Mouse (Mus musculus) MEL (cell line): ENCODE measurements around the gene Trpt1. TPM values are rescaled to one million over a fixed set of nuclear protein-coding genes. Genes with fewer than 3 reads are reported as not detected.

ENCODE experiments used
- DNase-seq: peaks from one replicate; pipeline ENCODE4 v3.0.0; 2011; ENCODE audit warnings: low read depth, low spot score
- H3K27ac ChIP-seq: 2 replicates; pipeline ENCODE4 v1.5.1; 2012; ENCODE audit warnings: low read depth, mild to moderate bottlenecking, control low read depth, low read length, moderate library complexity; ENCODE audit not compliant: control insufficient read depth
- H3K27me3 ChIP-seq, 2 experiments: fragments of 150-350 bp in 1 of 2; sonication (generic) in 1 of 2; 2 replicates each; pipeline ENCODE4 v1.6.1; 2012; ENCODE audit warnings: low read length in 2 of 2, mild to moderate bottlenecking in 2 of 2, improper control_type of control experiment in 1 of 2, moderate library complexity in 1 of 2; ENCODE audit not compliant: insufficient read depth in 2 of 2, control insufficient read depth in 1 of 2
- H3K36me3 ChIP-seq, 2 experiments: 2 replicates each; pipeline ENCODE4 v1.6.1; 2012 to 2014; ENCODE audit warnings: low read length in 2 of 2, improper control_type of control experiment in 1 of 2, inconsistent platforms in 1 of 2, mild to moderate bottlenecking in 1 of 2; ENCODE audit not compliant: insufficient read depth in 2 of 2, control insufficient read depth in 1 of 2
- H3K4me1 ChIP-seq, 2 experiments: fragments of 150-350 bp in 1 of 2; sonication (generic) in 1 of 2; 2 replicates each; pipeline ENCODE4 v1.6.1; 2012; ENCODE audit warnings: low read length in 2 of 2, improper control_type of control experiment in 1 of 2, mild to moderate bottlenecking in 1 of 2; ENCODE audit not compliant: insufficient read depth in 2 of 2, control insufficient read depth in 1 of 2
- H3K4me3 ChIP-seq, 2 experiments: fragments of 150-350 bp in 1 of 2; sonication (generic) in 1 of 2; 2 replicates each; pipeline ENCODE4 v1.5.1; 2012; ENCODE audit warnings: low read depth in 2 of 2, low read length in 2 of 2, mild to moderate bottlenecking in 2 of 2, moderate library complexity in 2 of 2, control low read depth in 1 of 2, improper control_type of control experiment in 1 of 2; ENCODE audit not compliant: control insufficient read depth in 1 of 2, insufficient read depth in 1 of 2
- H3K79me2 ChIP-seq: 2 replicates; pipeline ENCODE4 v1.6.1; 2012; ENCODE audit warnings: mild to moderate bottlenecking, low read length, moderate library complexity; ENCODE audit not compliant: control insufficient read depth, poor library complexity, insufficient read depth
- H3K9ac ChIP-seq: 2 replicates; pipeline ENCODE4 v1.6.1; 2012; ENCODE audit warnings: low read depth, mild to moderate bottlenecking, control low read depth, low read length, moderate library complexity; ENCODE audit not compliant: control insufficient read depth, poor library complexity, severe bottlenecking
- H3K9me3 ChIP-seq: fragments of 150-350 bp; sonication (generic); replicated peaks from 2 replicates; pipeline ENCODE4 v1.6.1; 2012; ENCODE audit warnings: mild to moderate bottlenecking, low read length, improper control_type of control experiment, moderate library complexity; ENCODE audit not compliant: insufficient read depth
- CTCF ChIP-seq, 3 experiments: IDR thresholded peaks in 2 of 3; conservative IDR thresholded peaks in 1 of 3; 2 replicates each; pipeline ENCODE4 v1.5.1; 2011 to 2012; ENCODE audit warnings: low read length in 3 of 3, low read depth in 2 of 3, mild to moderate bottlenecking in 2 of 3, improper control_type of control experiment in 1 of 3, inconsistent platforms in 1 of 3, mixed read lengths in 1 of 3, moderate library complexity in 1 of 3; ENCODE audit not compliant: control insufficient read depth in 1 of 3, insufficient read depth in 1 of 3, poor library complexity in 1 of 3, severe bottlenecking in 1 of 3
- E2F4 ChIP-seq: IDR thresholded peaks from 2 replicates; pipeline ENCODE4 v1.6.1; 2011; ENCODE audit warnings: low read depth, low read length, improper control_type of control experiment, borderline replicate concordance
- EP300 ChIP-seq, 2 experiments: IDR thresholded peaks; 2 replicates each; pipeline ENCODE4 v1.6.1; 2011; ENCODE audit warnings: improper control_type of control experiment in 2 of 2, low read length in 2 of 2, low read depth in 1 of 2, mild to moderate bottlenecking in 1 of 2
- GATA1 ChIP-seq: IDR thresholded peaks from 2 replicates; pipeline ENCODE4 v1.6.1; 2011; ENCODE audit warnings: low read depth, low read length, improper control_type of control experiment
- HCFC1 ChIP-seq: IDR thresholded peaks from 2 replicates; pipeline ENCODE4 v1.6.1; 2012; ENCODE audit warnings: low read depth, mild to moderate bottlenecking, inconsistent platforms, low read length, improper control_type of control experiment, moderate library complexity
- JUND ChIP-seq: IDR thresholded peaks from 2 replicates; pipeline ENCODE4 v1.6.1; 2011; ENCODE audit warnings: low read depth, mild to moderate bottlenecking, improper control_type of control experiment, low read length
- MAFK ChIP-seq: IDR thresholded peaks from 2 replicates; pipeline ENCODE4 v1.6.1; 2011; ENCODE audit warnings: low read depth, mild to moderate bottlenecking, low read length, improper control_type of control experiment, borderline replicate concordance
- MAX ChIP-seq: IDR thresholded peaks from 2 replicates; pipeline ENCODE4 v1.6.1; 2011; ENCODE audit warnings: low read length, improper control_type of control experiment
- MYB ChIP-seq: IDR thresholded peaks from 2 replicates; pipeline ENCODE4 v1.6.1; 2011; ENCODE audit warnings: mild to moderate bottlenecking, low read depth, low read length, improper control_type of control experiment
- NELFE ChIP-seq: IDR thresholded peaks from 2 replicates; pipeline ENCODE4 v1.6.1; 2011; ENCODE audit warnings: low read depth, low read length, improper control_type of control experiment
- NRF1 ChIP-seq: IDR thresholded peaks from 2 replicates; pipeline ENCODE4 v1.6.1; 2014; ENCODE audit warnings: low read depth, mild to moderate bottlenecking, inconsistent platforms, low read length, improper control_type of control experiment, moderate library complexity; ENCODE audit not compliant: poor library complexity, insufficient read depth, severe bottlenecking
- RCOR1 ChIP-seq: IDR thresholded peaks from 2 replicates; pipeline ENCODE4 v1.6.1; 2012; ENCODE audit warnings: low read depth, mild to moderate bottlenecking, inconsistent platforms, low read length, improper control_type of control experiment
- TCF12 ChIP-seq: IDR thresholded peaks from 2 replicates; pipeline ENCODE4 v1.6.1; 2014; ENCODE audit warnings: low read depth, mild to moderate bottlenecking, inconsistent platforms, low read length, improper control_type of control experiment, moderate library complexity
- USF1 ChIP-seq: IDR thresholded peaks from 2 replicates; pipeline ENCODE4 v1.6.1; 2014; ENCODE audit warnings: low read depth, mild to moderate bottlenecking, inconsistent platforms, low read length, improper control_type of control experiment, moderate library complexity
- USF2 ChIP-seq, 2 experiments: IDR thresholded peaks; 2 replicates each; pipeline ENCODE4 v1.6.1; 2011 to 2012; ENCODE audit warnings: improper control_type of control experiment in 2 of 2, low read length in 2 of 2, borderline replicate concordance in 1 of 2, inconsistent platforms in 1 of 2, low read depth in 1 of 2, mild to moderate bottlenecking in 1 of 2; ENCODE audit not compliant: insufficient read depth in 1 of 2
- ZKSCAN1 ChIP-seq: IDR thresholded peaks from 2 replicates; pipeline ENCODE4 v1.6.1; 2012; ENCODE audit warnings: low read depth, mild to moderate bottlenecking, inconsistent platforms, low read length, improper control_type of control experiment, moderate library complexity
- ZNF384 ChIP-seq: IDR thresholded peaks from 2 replicates; pipeline ENCODE4 v1.6.1; 2012; ENCODE audit warnings: low read depth, mild to moderate bottlenecking, inconsistent platforms, low read length, improper control_type of control experiment
- polyA plus RNA-seq, 2 experiments: library from polyadenylated mRNA; stranded (reverse) in 1 of 2; unstranded in 1 of 2; fragments of >175 nt in 1 of 2; fragments of >200 nt in 1 of 2; gene quantifications; 2 replicates each; pipeline versions ENCODE4 v1.2.1 to v1.2.4; 2012; ENCODE audit warnings: low replicate concordance in 2 of 2, low read depth in 1 of 2; ENCODE audit not compliant: insufficient read length in 2 of 2, insufficient read depth in 1 of 2, missing spikeins in 1 of 2
- total RNA-seq: library from RNA; depleted of rRNA; stranded (reverse); fragments of 300-350 nt; gene quantifications from 2 replicates; pipeline ENCODE4 v1.2.3, GENCODE M21; 2012

Trpt1 gene
- total and polyA plus RNA-seq, 3 experiments, result 1.8 to 2.3 TPM; not detected in 1

GRCm38 (mm10) chr19:6948186-6948585 lies 47.7 kb upstream of the Trpt1 start:
- H3K4me3 ChIP-seq, result no peak overlapping the region
- H3K27me3 ChIP-seq, result no peaks in the 10 kb centered on the region
- no peak for TF ChIP-seq NRF1
- TF ChIP-seq RCOR1, result no peak
- no peak for TF ChIP-seq ZNF384
- TF ChIP-seq JUND, result no peak
- no peak for TF ChIP-seq USF2 (IDR thresholded peaks at IDR 0.05; ENCODE audit: borderline replicate concordance in 1 of 2, insufficient read depth in 1 of 2, low read depth in 1 of 2, low read length in 2 of 2)
- no peak for TF ChIP-seq CTCF (IDR thresholded peaks at IDR 0.05 in 2 of 3, conservative IDR thresholded peaks at IDR 0.05 in 1 of 3; ENCODE audit: control insufficient read depth in 1 of 3, insufficient read depth in 1 of 3, low read depth in 2 of 3, low read length in 3 of 3, poor library complexity in 1 of 3, severe bottlenecking in 1 of 3)
- peaks cover 0 to 6% of the 10 kb centered on the region in 2 experiments; a peak in 1 of 4 replicates for H3K36me3 ChIP-seq
- H3K4me1 ChIP-seq, result 0 out of 4 replicates have a peak, but pooled peaks cover 0 to 6% of the 10 kb centered on the region in 2 experiments
- H3K9me3 ChIP-seq, result no peaks in the 10 kb centered on the region
- peaks cover 1% of the 10 kb centered on the region; the same call in 1 of the 2 replicates for H3K79me2 ChIP-seq
- no peak overlapping the region for H3K27ac ChIP-seq
- no peak for DNase-seq
- H3K9ac ChIP-seq, result no peak overlapping the region

- no peak overlapping the region for H3K4me3 ChIP-seq
- peaks cover 1% of the 10 kb centered on the region; the same call in 1 of the 2 replicates for H3K79me2 ChIP-seq
- DNase-seq, result no peak
- H3K27me3 ChIP-seq, result no peaks in the 10 kb centered on the region
- H3K9me3 ChIP-seq, result no peaks in the 10 kb centered on the region
- no peak for TF ChIP-seq ZKSCAN1
- no peak for TF ChIP-seq NELFE
- TF ChIP-seq JUND, result no peak
- TF ChIP-seq NRF1, result no peak
- TF ChIP-seq MYB, result no peak
- no peak for TF ChIP-seq E2F4
- TF ChIP-seq USF1, result no peak
- H3K9ac ChIP-seq, result no peak overlapping the region
- H3K4me1 ChIP-seq, result 0 out of 4 replicates have a peak, but pooled peaks cover 0 to 6% of the 10 kb centered on the region in 2 experiments
- H3K27ac ChIP-seq, result no peak overlapping the region
- H3K36me3 ChIP-seq, result peaks cover 0 to 6% of the 10 kb centered on the region in 2 experiments; a peak in 1 of 4 replicates
These were observed 46.4 kb upstream of the Trpt1 start for GRCm38 (mm10) chr19:6949532-6949931.

- 0 out of 4 replicates have a peak, but pooled peaks cover 0 to 6% of the 10 kb centered on the region in 2 experiments for H3K4me1 ChIP-seq
- no peak for TF ChIP-seq NELFE
- TF ChIP-seq MAFK, result no peak
- no peak for TF ChIP-seq RCOR1
- no peak for TF ChIP-seq EP300 (IDR thresholded peaks at IDR 0.05; ENCODE audit: low read depth in 1 of 2, low read length in 2 of 2)
- TF ChIP-seq TCF12, result no peak
- TF ChIP-seq GATA1, result no peak
- TF ChIP-seq MAX, result 0 out of 2 replicates have a peak, but pooled peaks have one; percentile 26
- TF ChIP-seq HCFC1, result no peak
- DNase-seq, result no peak
- H3K36me3 ChIP-seq, result peaks cover 0 to 6% of the 10 kb centered on the region in 2 experiments; a peak in 1 of 4 replicates
- peaks cover 1% of the 10 kb centered on the region; the same call in 1 of the 2 replicates for H3K79me2 ChIP-seq
- H3K9me3 ChIP-seq, result no peaks in the 10 kb centered on the region
- H3K4me3 ChIP-seq, result no peak overlapping the region; a peak in 1 of 4 replicates
- no peak overlapping the region for H3K27ac ChIP-seq
- no peak overlapping the region; the same call in 1 of the 2 replicates for H3K9ac ChIP-seq
- H3K27me3 ChIP-seq, result no peaks in the 10 kb centered on the region
These were observed 46.0 kb upstream of the Trpt1 start for GRCm38 (mm10) chr19:6949951-6950350.
